Mouse (Mus musculus) layer of hippocampus, postnatal 14 days (tissue): ENCODE results near the gene Zfp94. TPM values are rescaled to one million over a fixed set of nuclear protein-coding genes. Genes with fewer than 3 reads are reported as not detected.

Experiments
- DNase-seq, 2 experiments: peaks; one replicate each; pipeline ENCODE4 v3.0.0; 2021 to 2022; ENCODE audit warnings: low spot score in 2 of 2, mixed read lengths in 1 of 2
- total RNA-seq, 2 experiments: library from RNA; stranded (reverse); gene quantifications; 2 replicates each; pipeline ENCODE4 v1.2.3; 2021

Gene Zfp94
- total RNA-seq, 2 experiments from 2014 or later, result 13.3 to 13.9 TPM

- DNase-seq, result no peak
Observed at GRCm38 (mm10) chr7:24322593-24322992, 6.1 kb upstream of the Zfp94 start.

- no peak for DNase-seq
Observed at GRCm38 (mm10) chr7:24318942-24319341, 2.5 kb upstream of the Zfp94 start.

GRCm38 (mm10) chr7:24315726-24316566 is 520 bp downstream of the Zfp94 start:
- DNase-seq, result peak; percentile 22

- no peak for DNase-seq
Observed at GRCm38 (mm10) chr7:24300771-24301282, 15.6 kb downstream of the Zfp94 start, which contains the start of gene Zfp61. Gene Zfp61, minus strand, starts transcription at chr7:24301232.

DNA sequence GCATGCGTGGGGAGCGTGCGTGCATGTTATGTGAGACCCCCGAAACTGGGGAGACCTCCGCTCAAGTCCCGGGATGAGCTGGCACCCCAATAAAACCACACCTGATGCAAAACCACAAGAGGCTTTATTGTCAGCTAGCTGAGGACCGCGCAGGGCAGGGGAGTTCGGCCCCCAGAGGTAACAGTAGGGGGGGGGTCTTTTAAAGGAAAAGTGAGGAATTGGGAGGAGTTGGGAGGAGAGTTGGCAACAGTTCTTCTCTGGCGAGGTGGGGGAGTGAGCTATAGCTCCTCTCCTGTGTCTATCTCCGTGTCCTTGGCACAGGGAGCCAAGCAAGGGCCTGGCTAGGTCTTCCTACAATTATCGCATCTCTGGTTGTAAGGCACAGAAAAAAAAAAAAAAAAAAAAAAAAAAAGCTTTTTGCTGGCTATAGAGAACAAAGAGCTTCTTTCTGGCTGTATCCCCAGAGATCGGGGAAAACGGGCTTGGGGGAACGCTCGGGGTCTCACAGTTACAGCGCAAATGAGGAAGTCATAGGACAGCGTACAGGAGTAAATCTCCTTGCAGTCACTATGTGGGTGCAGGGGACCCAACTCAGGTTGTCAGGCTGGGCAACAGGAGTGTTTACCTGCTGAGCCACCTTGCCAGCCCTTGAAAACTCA is 16.5 kb downstream of the Zfp94 start:
- peak in 1 of 2 experiments; percentile 36 for DNase-seq

DNA sequence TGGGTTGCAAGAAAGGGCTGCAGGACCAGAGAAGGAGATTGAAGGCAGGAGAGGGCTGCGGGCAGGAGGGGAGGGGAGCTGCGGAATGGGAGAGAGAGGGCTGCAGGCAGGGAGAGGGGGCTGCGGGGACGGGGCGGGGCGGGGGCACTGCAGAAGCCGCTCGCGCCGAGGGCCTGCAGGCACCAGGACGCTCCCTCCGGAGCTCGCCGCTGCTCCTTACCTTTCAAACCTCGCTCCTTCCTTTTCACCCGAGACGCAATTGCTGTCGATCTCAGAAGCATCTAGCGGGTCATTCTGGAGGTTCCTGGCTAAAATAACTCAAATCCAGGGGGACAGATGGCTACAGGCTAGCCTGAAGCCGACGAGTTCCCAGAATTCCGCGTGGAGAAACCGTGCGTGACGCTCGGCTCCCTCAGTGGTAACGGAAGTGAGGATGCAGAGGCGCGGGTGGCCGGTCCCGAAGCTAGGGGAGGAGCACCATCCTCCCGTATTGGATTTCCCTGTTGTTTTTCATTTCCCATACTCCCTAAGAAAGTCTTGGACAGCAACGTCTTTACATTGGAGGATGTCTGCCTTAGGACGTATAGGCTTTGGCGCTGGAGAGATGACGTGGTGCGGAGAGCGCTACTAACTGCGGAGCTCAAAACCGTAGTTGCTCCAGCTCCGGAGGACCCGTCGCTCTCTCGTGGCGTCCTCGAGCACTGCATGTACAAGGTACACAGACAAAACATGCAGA is 17.3 kb downstream of the Zfp94 start:
- DNase-seq, result peak; percentile 87 to 90

- DNase-seq, result no peak
Observed at GRCm38 (mm10) chr7:24298635-24298972, 17.9 kb downstream of the Zfp94 start.

GRCm38 (mm10) chr7:24297361-24298095 is 18.9 kb downstream of the Zfp94 start:
- no peak for DNase-seq

GRCm38 (mm10) chr7:24296386-24296785 is 20.1 kb downstream of the Zfp94 start:
- no peak for DNase-seq

GRCm38 (mm10) chr7:24295376-24295775 is 21.1 kb downstream of the Zfp94 start:
- no peak for DNase-seq

GRCm38 (mm10) chr7:24294763-24295162 is 21.7 kb downstream of the Zfp94 start:
- DNase-seq, result no peak

- peak in 1 of 2 experiments; percentile 49 for DNase-seq
Observed at GRCm38 (mm10) chr7:24293061-24293851, 23.2 kb downstream of the Zfp94 start.

GRCm38 (mm10) chr7:24291387-24292090 is 24.9 kb downstream of the Zfp94 start:
- DNase-seq, result no peak

GRCm38 (mm10) chr7:24290106-24290693 is 26.3 kb downstream of the Zfp94 start:
- DNase-seq, result no peak

DNA sequence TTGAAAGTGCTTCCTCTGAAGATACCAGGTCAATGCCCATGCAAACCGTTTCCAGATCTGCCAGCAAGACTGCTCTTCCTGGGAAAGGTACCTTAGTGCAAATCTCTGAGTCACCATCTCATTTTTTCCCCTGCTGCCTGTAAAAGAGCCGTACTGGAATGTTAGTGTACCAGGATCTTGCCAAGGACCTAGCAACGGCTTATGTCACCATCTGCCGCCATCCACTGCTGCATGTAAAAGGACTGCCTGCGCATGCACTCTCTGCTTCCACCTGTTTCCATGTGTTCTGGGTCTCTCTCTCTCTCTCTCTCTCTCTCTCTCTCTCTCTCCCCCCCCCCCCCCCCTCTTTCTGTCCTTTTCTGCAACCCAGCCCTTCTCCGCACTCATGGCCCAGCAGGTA is 28.0 kb downstream of the Zfp94 start:
- DNase-seq, result peak in 1 of 2 experiments; percentile 64

- DNase-seq, result no peak
Observed at GRCm38 (mm10) chr7:24287670-24288069, 28.8 kb downstream of the Zfp94 start.

- DNase-seq, result no peak
Observed at GRCm38 (mm10) chr7:24286916-24287315, 29.6 kb downstream of the Zfp94 start.

DNA sequence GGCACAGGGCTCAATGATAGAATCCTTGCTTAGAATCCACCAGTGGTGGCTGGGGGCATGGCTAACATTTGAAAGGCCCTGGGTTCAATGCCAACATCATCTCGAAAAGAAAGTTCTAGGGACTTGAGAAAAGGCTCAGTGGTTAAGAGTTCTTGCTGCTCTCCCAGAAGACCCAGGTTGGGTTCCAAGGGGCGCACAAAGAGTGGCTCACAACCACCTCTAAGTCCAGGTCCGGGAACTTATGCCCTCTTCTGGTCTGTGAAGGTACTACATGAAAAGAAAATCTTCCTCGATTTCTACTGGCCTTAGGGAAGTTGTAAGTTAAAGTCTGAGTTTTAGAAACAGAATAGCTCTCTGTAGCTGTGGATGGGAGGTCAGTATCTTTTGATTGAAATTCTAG is 30.4 kb downstream of the Zfp94 start:
- DNase-seq, result no peak

DNA sequence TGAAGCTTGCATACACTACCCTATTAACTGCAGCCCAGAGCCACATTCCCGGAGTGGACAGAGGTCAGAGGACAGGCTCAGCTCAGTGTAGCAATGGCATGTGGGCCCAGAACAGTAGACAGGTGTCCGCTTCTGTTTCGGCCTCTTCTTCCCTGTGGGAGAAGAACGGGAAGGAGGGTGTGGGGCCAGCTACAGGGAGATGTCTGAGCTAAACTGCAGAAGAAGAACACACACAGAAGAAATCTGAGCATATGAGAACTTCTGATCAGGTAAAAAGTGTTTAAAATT is 35.7 kb downstream of the Zfp94 start:
- DNase-seq, result no peak
